Mouse (Mus musculus) small intestine, adult 2 months (tissue): ENCODE measurements around the gene Lca5. TPM values are rescaled to one million over a fixed set of nuclear protein-coding genes. Genes with fewer than 3 reads are reported as not detected.

Experiments
- H3K27ac ChIP-seq: fragments of 200-500 bp; 2 replicates; pipeline ENCODE4 v1.5.1; 2012; ENCODE audit warnings: low read depth, low read length, control low read depth, inconsistent platforms; ENCODE audit not compliant: insufficient read depth
- H3K27me3 ChIP-seq: fragments of 200-500 bp; 2 replicates; pipeline ENCODE4 v1.6.1; 2012; ENCODE audit warnings: mild to moderate bottlenecking, moderate library complexity, low read length, inconsistent platforms; ENCODE audit not compliant: control insufficient read depth, insufficient read depth
- H3K36me3 ChIP-seq: fragments of 200-500 bp; 2 replicates; pipeline ENCODE4 v1.6.1; 2012; ENCODE audit warnings: mild to moderate bottlenecking, low read length, control low read depth, inconsistent platforms; ENCODE audit not compliant: control insufficient read depth, insufficient read depth
- H3K4me1 ChIP-seq: fragments of 200-500 bp; 2 replicates; pipeline ENCODE4 v1.6.1; 2012; ENCODE audit warnings: low read length, inconsistent platforms, mixed read lengths; ENCODE audit not compliant: control insufficient read depth, insufficient read depth, insufficient read length
- H3K4me3 ChIP-seq: fragments of 200-500 bp; 2 replicates; pipeline ENCODE4 v1.5.1; 2012; ENCODE audit warnings: low read depth, mild to moderate bottlenecking, control low read depth, inconsistent platforms, low read length, moderate library complexity
- CTCF ChIP-seq: fragments of 200-500 bp; IDR thresholded peaks from 2 replicates; pipeline ENCODE4 v1.5.1; 2012; ENCODE audit warnings: low read depth, mild to moderate bottlenecking, control low read depth, inconsistent platforms, low read length, moderate library complexity, mixed read lengths; ENCODE audit not compliant: insufficient replicate concordance, insufficient read length; ENCODE audit errors: extremely low read depth
- POLR2A ChIP-seq: fragments of 200-500 bp; IDR thresholded peaks from 2 replicates; pipeline ENCODE4 v1.6.1; 2012; ENCODE audit warnings: low read depth, mild to moderate bottlenecking, control low read depth, inconsistent platforms, low read length, moderate library complexity
- WGBS: fragments of 180-500 bp; shearing (Covaris S2); methylation state at CpG from one replicate; pipeline ENCODE4 v1.1.7; 2018; 5-methylcytosine and 5-hydroxymethylcytosine counted together
- polyA plus RNA-seq: library from polyadenylated mRNA; depleted of rRNA; stranded (reverse); fragments of >200 nt; gene quantifications from 2 replicates; pipeline ENCODE4 v1.2.3, GENCODE M21; 2012; rRNA removed

Lca5 gene
- polyA plus RNA-seq, 1 experiment, result 0.18 TPM

GRCm38 (mm10) chr9:83351171-83351570 lies 89.8 kb downstream of the Lca5 start:
- Histone ChIP-seq H3K27me3 (no peaks in the 10 kb centered on the region), H3K4me1 (no peaks in the 10 kb centered on the region), H3K36me3 (no peaks in the 10 kb centered on the region), H3K27ac (no peak overlapping the region), H3K4me3 (no peak overlapping the region)
- 54% methylated on average over 5 of the region's 5 CpGs for WGBS
- no peak for TF ChIP-seq POLR2A
- TF ChIP-seq CTCF, result no peak

DNA sequence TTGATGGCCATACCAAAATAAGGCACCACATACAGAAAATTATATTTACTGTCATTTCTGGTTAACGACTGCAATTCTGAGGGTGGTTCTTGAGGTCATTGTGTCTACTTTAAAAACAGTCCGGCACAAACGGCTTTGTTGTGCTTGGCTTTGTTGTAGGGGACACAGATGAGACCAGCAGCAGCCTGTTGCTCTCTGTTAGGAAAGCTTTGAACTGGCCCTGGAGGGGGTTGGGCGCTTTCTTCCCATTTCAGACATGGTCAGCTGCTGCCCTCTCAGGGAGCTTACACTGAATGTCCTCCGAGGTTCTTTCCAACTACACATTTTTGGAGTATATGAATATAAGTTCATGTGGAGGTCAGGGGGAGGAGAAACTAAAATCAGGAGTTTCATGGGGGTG lies 90.3 kb downstream of the Lca5 start:
- H3K27ac ChIP-seq, result no peak overlapping the region
- TF ChIP-seq CTCF (no peak), POLR2A (no peak)
- no peaks in the 10 kb centered on the region for H3K27me3 ChIP-seq
- no peak overlapping the region for H3K4me3 ChIP-seq
- 37% methylated on average over 5 of the region's 5 CpGs for WGBS
- H3K36me3 ChIP-seq, result no peaks in the 10 kb centered on the region
- H3K4me1 ChIP-seq, result no peaks in the 10 kb centered on the region

DNA sequence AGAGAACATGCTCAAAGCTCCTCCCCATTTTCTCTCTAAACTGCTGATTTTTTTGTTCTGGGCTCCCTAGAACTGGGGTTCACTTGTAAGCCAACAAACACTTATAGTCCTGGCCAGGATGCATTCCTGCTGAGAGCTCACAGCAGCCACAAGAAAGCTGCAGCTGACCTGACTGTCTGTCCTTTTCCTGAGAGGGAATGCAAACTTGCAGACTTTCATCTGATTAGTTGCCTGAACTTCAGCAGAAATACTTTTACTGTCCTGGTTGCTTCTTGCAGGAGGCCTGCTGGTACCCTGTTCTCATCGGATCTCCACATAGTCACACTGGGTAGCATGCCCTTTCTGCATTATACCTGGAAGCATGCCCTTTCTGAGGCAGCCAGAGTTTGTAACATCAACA lies 91.0 kb downstream of the Lca5 start:
- WGBS, result 24% methylated on average over 1 of the region's 1 CpGs
- no peaks in the 10 kb centered on the region for H3K36me3 ChIP-seq
- TF ChIP-seq POLR2A (no peak), CTCF (no peak)
- H3K4me3 ChIP-seq, result no peak overlapping the region
- no peaks in the 10 kb centered on the region for H3K4me1 ChIP-seq
- no peak overlapping the region for H3K27ac ChIP-seq
- no peaks in the 10 kb centered on the region for H3K27me3 ChIP-seq

GRCm38 (mm10) chr9:83349504-83349903 lies 91.4 kb downstream of the Lca5 start:
- no peaks in the 10 kb centered on the region for H3K36me3 ChIP-seq
- H3K4me3 ChIP-seq, result no peak overlapping the region
- no peak overlapping the region for H3K27ac ChIP-seq
- TF ChIP-seq CTCF (no peak), POLR2A (no peak)
- H3K27me3 ChIP-seq, result no peaks in the 10 kb centered on the region
- WGBS, result 18% methylated on average over 3 of the region's 3 CpGs
- H3K4me1 ChIP-seq, result no peaks in the 10 kb centered on the region

- Histone ChIP-seq H3K4me3 (no peak overlapping the region), H3K36me3 (no peaks in the 10 kb centered on the region), H3K27ac (no peak overlapping the region), H3K4me1 (no peaks in the 10 kb centered on the region), H3K27me3 (no peaks in the 10 kb centered on the region)
- 84% methylated on average over 5 of the region's 5 CpGs for WGBS
- TF ChIP-seq CTCF (no peak), POLR2A (no peak)
Measured at GRCm38 (mm10) chr9:83347521-83347920, 93.4 kb downstream of the Lca5 start.

DNA sequence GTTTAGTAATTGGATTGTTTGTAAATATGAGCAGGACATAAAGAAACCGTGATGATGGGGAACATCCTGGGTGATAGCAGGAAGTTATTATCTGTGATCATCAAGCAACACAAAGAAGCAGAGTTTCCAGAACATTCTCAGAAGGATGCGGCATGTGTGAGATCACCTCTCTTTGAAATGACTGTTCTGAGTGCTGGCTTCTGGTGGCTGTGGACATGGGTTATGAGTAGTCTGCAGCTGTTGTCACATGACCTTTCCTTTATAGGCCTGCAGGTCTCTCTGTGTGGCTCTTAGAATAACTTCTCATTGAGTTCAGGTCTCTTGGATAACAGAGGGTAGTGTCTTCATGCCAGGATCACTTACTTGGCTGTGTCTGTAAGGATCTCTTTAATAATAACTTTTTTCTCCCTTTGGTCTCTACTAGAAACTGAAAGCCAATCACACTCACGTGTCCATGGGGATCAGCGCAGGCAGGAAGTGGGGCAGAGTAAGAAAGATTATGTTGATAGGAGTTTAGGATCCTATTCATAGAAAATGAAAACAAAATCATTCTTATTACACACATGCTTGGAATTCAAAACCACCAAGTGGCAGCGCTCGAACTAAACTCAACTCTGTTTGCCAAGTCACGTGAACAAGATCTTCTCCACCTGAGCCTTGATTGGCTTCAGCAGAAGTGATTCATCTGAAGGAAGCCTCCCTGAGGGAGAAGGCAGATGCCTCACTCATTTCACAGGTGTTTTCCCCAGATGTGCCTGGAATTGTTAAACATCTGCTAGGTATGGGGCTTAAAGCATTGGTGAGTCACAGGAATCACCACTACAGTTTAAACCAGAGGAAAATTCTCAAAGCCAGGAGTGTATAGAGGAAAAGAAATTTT lies 98.2 kb downstream of the Lca5 start:
- H3K36me3 ChIP-seq, result no peaks in the 10 kb centered on the region
- no peak for TF ChIP-seq POLR2A
- no peak for TF ChIP-seq CTCF
- H3K27ac ChIP-seq, result no peak overlapping the region
- no peak overlapping the region for H3K4me3 ChIP-seq
- no peaks in the 10 kb centered on the region for H3K4me1 ChIP-seq
- H3K27me3 ChIP-seq, result no peaks in the 10 kb centered on the region
- 59% methylated on average over 7 of the region's 7 CpGs for WGBS

Other genes with a start within 250 kb of the Lca5 start
- gene Sh3bgrl2, start 107.2 kb upstream of the Lca5 start, polyA plus RNA-seq, result 3.4 and 6.2 TPM in 2 replicates